Mouse (Mus musculus): ENCODE data around the gene Atg4a-ps. TPM values are rescaled to one million over a fixed set of nuclear protein-coding genes. Genes with fewer than 3 reads are reported as not detected.

Atg4a-ps gene
- polyA plus RNA-seq, 1 experiment = not detected

DNA sequence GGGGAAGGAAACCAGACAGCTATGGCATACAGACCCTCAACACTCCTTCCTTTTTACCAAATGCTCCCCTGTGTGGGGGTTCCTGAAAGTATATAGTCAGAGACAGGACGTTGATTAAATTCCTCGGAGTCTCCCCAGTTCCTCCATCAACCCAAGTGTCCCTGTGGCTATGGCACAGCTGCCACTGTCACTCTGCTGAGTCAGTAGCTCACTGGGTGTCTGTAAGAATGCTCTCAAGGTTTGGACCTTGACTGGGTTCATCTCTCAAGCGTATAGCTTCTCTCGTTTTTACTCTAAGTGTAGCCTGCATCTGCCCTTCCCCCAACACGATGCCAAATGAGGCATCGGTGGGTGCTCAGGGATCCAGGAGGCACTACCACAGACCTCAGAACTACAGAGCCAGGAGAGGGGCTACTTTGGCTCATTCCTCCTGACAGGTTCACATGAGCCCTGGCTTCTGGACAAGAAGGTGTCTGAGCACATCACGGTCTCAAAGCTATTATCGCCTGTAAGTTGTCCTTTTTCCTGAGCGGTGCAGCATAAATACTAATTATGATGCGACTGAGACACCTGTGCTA, 21.9 kb downstream of the Atg4a-ps start:
- no peak for DNase-seq
- no peaks in the 10 kb centered on the region for H3K36me3 ChIP-seq (ENCODE audit: control insufficient read depth, insufficient read depth, low read length)
- 73% methylated on average over 10 of the region's 10 CpGs for WGBS
- H3K4me3 ChIP-seq (ENCODE audit: control insufficient read depth, insufficient read depth, low read length) = no peak overlapping the region
- no peaks in the 10 kb centered on the region for H3K4me1 ChIP-seq (replicated peaks; ENCODE audit: control insufficient read depth, insufficient read depth, low read length)
- TF ChIP-seq CTCF (IDR thresholded peaks at IDR 0.05; ENCODE audit: borderline replicate concordance, control insufficient read depth, extremely low read depth, insufficient read depth, low read length, poor library complexity) (no peak), POLR2A (IDR thresholded peaks at IDR 0.05; ENCODE audit: control insufficient read depth, extremely low read depth, insufficient read depth, low read length, poor library complexity) (no peak)
- no peaks in the 10 kb centered on the region for H3K27me3 ChIP-seq (ENCODE audit: control insufficient read depth, insufficient read depth, low read length)
- no peak overlapping the region for H3K27ac ChIP-seq (ENCODE audit: control insufficient read depth, insufficient read depth, low read length)

GRCm38 (mm10) chr3:103620101-103620500, 25.8 kb downstream of the Atg4a-ps start:
- H3K36me3 ChIP-seq (ENCODE audit: control insufficient read depth, insufficient read depth, low read length) = no peaks in the 10 kb centered on the region

DNA sequence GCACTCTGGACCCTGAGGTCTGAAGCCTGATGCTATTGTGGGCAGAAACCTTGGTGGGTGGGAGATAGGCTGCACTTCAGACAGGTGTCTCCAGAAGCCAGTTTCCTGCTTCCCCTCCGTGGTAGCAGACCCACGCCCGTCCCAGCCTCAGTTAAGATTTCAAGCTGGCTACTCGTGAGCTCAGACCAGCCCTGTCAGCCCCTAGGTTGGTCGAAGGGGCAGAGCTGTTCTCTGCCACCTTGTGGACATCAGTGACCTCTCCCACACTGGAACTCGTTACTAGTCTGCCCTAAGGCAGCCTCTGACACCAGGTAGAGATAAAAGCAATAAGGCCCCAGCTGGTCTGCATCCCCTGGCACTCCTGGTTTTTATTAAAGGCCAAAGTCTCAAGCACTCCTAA, 28.9 kb downstream of the Atg4a-ps start:
- H3K27me3 ChIP-seq (ENCODE audit: control insufficient read depth, insufficient read depth, low read length) = no peaks in the 10 kb centered on the region
- no peaks in the 10 kb centered on the region for H3K36me3 ChIP-seq (ENCODE audit: control insufficient read depth, insufficient read depth, low read length)
- no peak for TF ChIP-seq POLR2A (IDR thresholded peaks at IDR 0.05; ENCODE audit: control insufficient read depth, extremely low read depth, insufficient read depth, low read length, poor library complexity)
- TF ChIP-seq CTCF (IDR thresholded peaks at IDR 0.05; ENCODE audit: borderline replicate concordance, control insufficient read depth, extremely low read depth, insufficient read depth, low read length, poor library complexity) = no peak
- no peak overlapping the region for H3K27ac ChIP-seq (ENCODE audit: control insufficient read depth, insufficient read depth, low read length)
- H3K4me3 ChIP-seq (ENCODE audit: control insufficient read depth, insufficient read depth, low read length) = no peak overlapping the region
- 40% methylated on average over 6 of the region's 6 CpGs for WGBS
- DNase-seq = no peak
- no peaks in the 10 kb centered on the region for H3K4me1 ChIP-seq (replicated peaks; ENCODE audit: control insufficient read depth, insufficient read depth, low read length)

More at GRCm38 (mm10) chr3:103620101-103620500, 25.8 kb downstream of the Atg4a-ps start:
- DNase-seq = no peak
- Histone ChIP-seq H3K27me3 (ENCODE audit: control insufficient read depth, insufficient read depth, low read length) (no peaks in the 10 kb centered on the region), H3K4me3 (ENCODE audit: control insufficient read depth, insufficient read depth, low read length) (no peak overlapping the region), H3K27ac (ENCODE audit: control insufficient read depth, insufficient read depth, low read length) (no peak overlapping the region), H3K4me1 (replicated peaks; ENCODE audit: control insufficient read depth, insufficient read depth, low read length) (no peaks in the 10 kb centered on the region)
- 83% methylated on average over 11 of the region's 11 CpGs for WGBS
- TF ChIP-seq POLR2A (IDR thresholded peaks at IDR 0.05; ENCODE audit: control insufficient read depth, extremely low read depth, insufficient read depth, low read length, poor library complexity) (no peak), CTCF (IDR thresholded peaks at IDR 0.05; ENCODE audit: borderline replicate concordance, control insufficient read depth, extremely low read depth, insufficient read depth, low read length, poor library complexity) (no peak)

DNA sequence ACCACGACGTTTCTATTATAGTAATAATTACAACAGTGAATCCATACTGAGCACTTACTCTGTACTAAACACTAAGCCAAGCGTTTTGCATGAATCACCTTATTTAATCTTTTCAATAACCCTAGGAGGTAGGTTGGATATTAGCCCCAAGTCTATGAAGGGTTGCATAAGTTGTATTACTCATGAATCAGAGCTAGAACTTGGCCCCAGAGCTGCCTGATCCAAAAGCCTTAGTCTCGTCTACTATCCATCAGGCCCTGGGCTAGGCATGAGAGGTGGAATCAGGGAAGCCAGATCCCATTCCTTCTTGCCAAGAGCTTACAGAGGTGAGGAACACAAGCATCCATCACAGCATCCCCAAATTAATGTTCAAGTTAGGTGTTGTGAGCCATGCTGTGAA, 30.2 kb downstream of the Atg4a-ps start:
- WGBS = 93% methylated on average over 4 of the region's 4 CpGs
- H3K27me3 ChIP-seq (ENCODE audit: control insufficient read depth, insufficient read depth, low read length) = no peaks in the 10 kb centered on the region

DNA sequence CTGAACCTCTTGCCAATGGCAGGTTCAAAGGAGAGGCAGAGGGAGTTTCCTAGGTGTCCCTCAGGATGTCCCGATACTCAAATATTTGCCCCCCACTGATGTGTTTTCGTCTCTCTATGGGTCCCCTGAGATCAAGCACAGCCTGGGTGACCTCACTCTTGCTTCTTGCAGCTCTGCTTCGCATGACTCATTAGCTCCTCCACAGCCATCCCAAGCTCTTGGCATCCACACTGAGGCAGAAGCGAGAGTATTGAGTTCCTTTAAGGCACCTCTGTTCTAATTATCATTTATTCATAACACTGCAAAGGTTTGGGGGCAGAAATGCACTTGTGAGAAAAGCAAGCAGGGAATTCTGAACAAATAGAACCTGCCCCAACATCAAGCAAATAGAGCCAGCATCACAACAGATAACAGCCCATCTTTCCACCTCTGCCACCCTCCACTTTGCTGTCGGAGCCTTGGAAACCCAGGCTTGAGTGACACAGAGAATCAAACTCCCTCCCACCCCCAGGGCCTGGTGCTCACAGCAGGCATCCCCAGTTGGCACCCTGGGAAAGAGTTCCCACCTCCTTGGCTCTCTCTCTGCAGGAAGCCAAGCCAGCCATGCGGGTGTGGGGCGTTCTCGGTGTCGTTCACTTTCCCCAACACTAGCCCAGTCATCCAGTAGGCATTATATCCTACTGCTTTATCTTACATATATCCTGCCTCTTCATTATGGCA, 33.1 kb downstream of the Atg4a-ps start:
- Histone ChIP-seq H3K4me1 (replicated peaks; ENCODE audit: control insufficient read depth, insufficient read depth, low read length) (peaks cover under 1% of the 10 kb centered on the region; the same call in 1 of the 2 replicates), H3K4me3 (ENCODE audit: control insufficient read depth, insufficient read depth, low read length) (no peak overlapping the region), H3K27me3 (ENCODE audit: control insufficient read depth, insufficient read depth, low read length) (no peaks in the 10 kb centered on the region), H3K36me3 (ENCODE audit: control insufficient read depth, insufficient read depth, low read length) (no peaks in the 10 kb centered on the region), H3K27ac (ENCODE audit: control insufficient read depth, insufficient read depth, low read length) (no peak overlapping the region)
- WGBS = 84% methylated on average over 9 of the region's 9 CpGs
- TF ChIP-seq CTCF (IDR thresholded peaks at IDR 0.05; ENCODE audit: borderline replicate concordance, control insufficient read depth, extremely low read depth, insufficient read depth, low read length, poor library complexity) = no peak
- TF ChIP-seq POLR2A (IDR thresholded peaks at IDR 0.05; ENCODE audit: control insufficient read depth, extremely low read depth, insufficient read depth, low read length, poor library complexity) = no peak
- DNase-seq = no peak

More for the DNA sequence above, 30.2 kb downstream of the Atg4a-ps start:
- no peak for DNase-seq
- no peaks in the 10 kb centered on the region for H3K4me1 ChIP-seq (replicated peaks; ENCODE audit: control insufficient read depth, insufficient read depth, low read length)
- no peaks in the 10 kb centered on the region for H3K36me3 ChIP-seq (ENCODE audit: control insufficient read depth, insufficient read depth, low read length)
- TF ChIP-seq CTCF (IDR thresholded peaks at IDR 0.05; ENCODE audit: borderline replicate concordance, control insufficient read depth, extremely low read depth, insufficient read depth, low read length, poor library complexity) (no peak), POLR2A (IDR thresholded peaks at IDR 0.05; ENCODE audit: control insufficient read depth, extremely low read depth, insufficient read depth, low read length, poor library complexity) (no peak)
- no peak overlapping the region for H3K27ac ChIP-seq (ENCODE audit: control insufficient read depth, insufficient read depth, low read length)
- no peak overlapping the region for H3K4me3 ChIP-seq (ENCODE audit: control insufficient read depth, insufficient read depth, low read length)

- no peak for DNase-seq
These were observed 35.6 kb downstream of the Atg4a-ps start for GRCm38 (mm10) chr3:103610231-103610630.

More at GRCm38 (mm10) chr3:103610231-103610630, 35.6 kb downstream of the Atg4a-ps start:
- Histone ChIP-seq H3K4me3 (ENCODE audit: control insufficient read depth, insufficient read depth, low read length) (no peak overlapping the region), H3K36me3 (ENCODE audit: control insufficient read depth, insufficient read depth, low read length) (no peaks in the 10 kb centered on the region), H3K27me3 (ENCODE audit: control insufficient read depth, insufficient read depth, low read length) (no peaks in the 10 kb centered on the region), H3K27ac (ENCODE audit: control insufficient read depth, insufficient read depth, low read length) (no peak overlapping the region), H3K4me1 (replicated peaks; ENCODE audit: control insufficient read depth, insufficient read depth, low read length) (peaks cover 17% of the 10 kb centered on the region)
- TF ChIP-seq POLR2A (IDR thresholded peaks at IDR 0.05; ENCODE audit: control insufficient read depth, extremely low read depth, insufficient read depth, low read length, poor library complexity) (no peak), CTCF (IDR thresholded peaks at IDR 0.05; ENCODE audit: borderline replicate concordance, control insufficient read depth, extremely low read depth, insufficient read depth, low read length, poor library complexity) (no peak)
- WGBS = 97% methylated on average over 5 of the region's 5 CpGs

All from thymus, adult 2 months (tissue).